Mouse (Mus musculus): Measurements from ENCODE around the gene Prss50.

- no peak for TF ChIP-seq CTCF (IDR thresholded peaks at IDR 0.05; ENCODE audit: control insufficient read depth, insufficient read depth, low read length)
- TF ChIP-seq POLR2A (IDR thresholded peaks at IDR 0.05; ENCODE audit: borderline replicate concordance, control insufficient read depth, low read depth, low read length), result no peak
Observed at GRCm38 (mm10) chr9:110844206-110844605, 13.6 kb upstream of the Prss50 start, which contains the start of gene Prss46.
